Mouse (Mus musculus) limb, embryonic 12.5 days (tissue): ENCODE measurements around the gene Prima1. TPM values are rescaled to one million over a fixed set of nuclear protein-coding genes. Genes with fewer than 3 reads are reported as not detected.

Experiments used
- ATAC-seq: fragments of 200-750 bp; cut with Nextera tagmentation; 2 replicates; pipeline ENCODE4 v1.8.0; 2017; ENCODE audit warnings: low read depth, moderate TSS enrichment; ENCODE audit not compliant: insufficient number of reproducible peaks, insufficient read depth, low FRiP score, low TSS enrichment
- H3K27ac ChIP-seq: fragments of 300-500 bp; sonication (generic); 2 replicates; pipeline ENCODE4 v1.5.1; 2016; ENCODE audit warnings: mild to moderate bottlenecking, moderate library complexity
- H3K27me3 ChIP-seq: fragments of 300-500 bp; sonication (generic); 2 replicates; pipeline ENCODE4 v1.6.1; 2016; ENCODE audit warnings: mild to moderate bottlenecking, moderate library complexity
- H3K36me3 ChIP-seq: fragments of 300-500 bp; sonication (generic); 2 replicates; pipeline ENCODE4 v1.6.1; 2016; ENCODE audit warnings: mild to moderate bottlenecking, moderate library complexity
- H3K4me1 ChIP-seq: fragments of 300-500 bp; sonication (generic); replicated peaks from 2 replicates; pipeline ENCODE4 v1.6.1; 2016
- H3K4me2 ChIP-seq: fragments of 300-500 bp; sonication (generic); 2 replicates; pipeline ENCODE4 v1.6.1; 2016; ENCODE audit warnings: mild to moderate bottlenecking, moderate library complexity
- H3K4me3 ChIP-seq: fragments of 300-500 bp; sonication (generic); replicated peaks from 2 replicates; pipeline ENCODE4 v1.5.1; 2016; ENCODE audit warnings: mild to moderate bottlenecking
- H3K9ac ChIP-seq: fragments of 300-500 bp; sonication (generic); replicated peaks from 2 replicates; pipeline ENCODE4 v1.6.1; 2016; ENCODE audit warnings: mild to moderate bottlenecking, moderate library complexity
- H3K9me3 ChIP-seq: fragments of 300-500 bp; sonication (generic); 2 replicates; pipeline ENCODE4 v1.6.1; 2016; ENCODE audit warnings: mild to moderate bottlenecking, moderate library complexity
- WGBS: fragments of 180-500 bp; shearing (Covaris S2); methylation state at CpG from one replicate; pipeline ENCODE4 v1.1.7; 2016; 5-methylcytosine and 5-hydroxymethylcytosine counted together
- polyA plus RNA-seq: library from polyadenylated mRNA; unstranded; fragments of >200 nt; fragmentation: Nextera tagmentation; extraction: Ambion mirVana; gene quantifications from 2 replicates; pipeline ENCODE4 v1.2.1, GENCODE M21; 2016

The Prima1 gene
- polyA plus RNA-seq, 1 experiment from 2014 or later: not detected

- Histone ChIP-seq H3K36me3 (no peaks in the 10 kb centered on the region), H3K4me2 (no peak overlapping the region), H3K27me3 (peaks cover 7% of the 10 kb centered on the region; the same call in 1 of the 2 replicates), H3K9me3 (no peaks in the 10 kb centered on the region), H3K4me1 (no peaks in the 10 kb centered on the region), H3K9ac (no peak overlapping the region), H3K4me3 (no peak overlapping the region), H3K27ac (no peak overlapping the region)
- no peak for ATAC-seq
- 83% methylated on average over 12 of the region's 12 CpGs for WGBS
Measured at GRCm38 (mm10) chr12:103189771-103190170, 52.2 kb downstream of the Prima1 start.

- Histone ChIP-seq H3K9ac (no peak overlapping the region), H3K36me3 (no peaks in the 10 kb centered on the region), H3K27me3 (peaks cover 7% of the 10 kb centered on the region; the same call in 1 of the 2 replicates), H3K4me3 (no peak overlapping the region), H3K4me1 (no peaks in the 10 kb centered on the region), H3K4me2 (no peak overlapping the region), H3K9me3 (no peaks in the 10 kb centered on the region), H3K27ac (no peak overlapping the region)
- no peak for ATAC-seq
- WGBS: 55% methylated on average over 8 of the region's 8 CpGs
Measured at GRCm38 (mm10) chr12:103188223-103188622, 53.7 kb downstream of the Prima1 start.

DNA sequence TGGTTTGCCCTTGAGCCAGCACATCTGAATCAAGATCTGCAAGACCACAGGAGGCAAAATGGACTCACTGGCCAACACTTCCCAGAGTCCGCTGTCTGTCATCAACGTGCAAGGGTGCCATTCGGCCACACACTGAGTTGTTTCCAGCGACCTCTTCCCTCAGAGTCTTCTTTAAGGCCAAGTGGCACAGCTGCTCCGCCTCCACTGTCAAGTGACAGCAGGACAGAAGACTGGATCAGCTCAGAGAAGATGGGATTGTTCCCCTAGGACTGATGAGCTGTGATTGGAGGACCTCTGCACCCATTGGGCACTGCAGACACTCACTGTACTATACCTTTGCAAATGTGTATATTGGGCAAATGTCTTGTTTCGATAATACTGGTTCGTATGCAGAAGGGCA, 54.9 kb downstream of the Prima1 start:
- WGBS: 82% methylated on average over 7 of the region's 7 CpGs
- H3K27me3 ChIP-seq: no peaks in the 10 kb centered on the region
- no peak overlapping the region for H3K9ac ChIP-seq
- no peak overlapping the region for H3K4me2 ChIP-seq
- ATAC-seq: no peak
- no peaks in the 10 kb centered on the region for H3K4me1 ChIP-seq
- H3K4me3 ChIP-seq: no peak overlapping the region
- no peak overlapping the region for H3K27ac ChIP-seq
- no peaks in the 10 kb centered on the region for H3K9me3 ChIP-seq
- H3K36me3 ChIP-seq: no peaks in the 10 kb centered on the region

DNA sequence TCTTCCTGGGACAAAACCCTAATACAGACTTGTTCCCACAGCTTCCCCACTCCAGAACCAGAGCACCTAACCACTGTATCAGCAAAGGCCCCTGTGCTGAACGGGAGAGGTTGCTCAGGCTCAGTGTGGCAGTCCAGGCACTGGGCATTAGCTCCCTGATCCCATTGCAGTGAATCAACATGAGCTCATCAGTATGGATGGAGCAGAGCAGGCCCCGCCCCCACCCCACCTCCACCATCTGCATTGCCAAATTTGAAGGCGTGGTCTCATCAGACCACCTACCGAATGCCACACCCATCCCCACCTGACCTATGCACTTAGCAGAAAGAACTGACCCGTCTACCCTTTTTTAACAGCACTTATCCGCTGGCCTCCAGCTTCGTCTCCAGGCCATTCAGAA, 58.9 kb downstream of the Prima1 start:
- Histone ChIP-seq H3K4me3 (no peak overlapping the region), H3K9me3 (no peaks in the 10 kb centered on the region), H3K4me2 (no peak overlapping the region), H3K27ac (no peak overlapping the region), H3K36me3 (no peaks in the 10 kb centered on the region), H3K9ac (no peak overlapping the region), H3K27me3 (no peaks in the 10 kb centered on the region), H3K4me1 (no peaks in the 10 kb centered on the region)
- ATAC-seq: no peak
- 18% methylated on average over 7 of the region's 7 CpGs for WGBS

DNA sequence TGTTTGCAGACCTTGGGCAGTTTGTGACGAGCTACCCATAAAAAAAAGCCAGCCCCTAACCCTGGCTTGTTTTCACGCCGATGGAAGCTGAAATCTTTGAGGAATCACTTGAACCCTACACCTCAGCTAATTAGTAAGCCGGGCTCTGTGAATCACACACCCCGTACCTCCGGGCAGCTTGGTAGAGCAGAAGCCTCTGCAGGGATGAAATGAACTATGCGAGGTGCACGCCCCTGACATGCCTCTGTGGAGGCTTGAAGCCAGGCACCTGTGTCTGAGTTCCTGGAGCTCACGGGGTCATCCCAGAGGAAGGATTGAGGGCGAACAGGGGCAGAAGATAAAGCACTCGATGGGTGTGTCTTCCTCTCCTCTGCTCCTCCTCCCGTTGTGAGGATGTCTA, 73.1 kb downstream of the Prima1 start:
- Histone ChIP-seq H3K4me3 (no peak overlapping the region), H3K27me3 (0 out of 2 replicates have a peak, but pooled peaks cover 3% of the 10 kb centered on the region), H3K9me3 (no peaks in the 10 kb centered on the region), H3K4me1 (peaks cover 8% of the 10 kb centered on the region; the same call in 1 of the 2 replicates), H3K9ac (no peak overlapping the region), H3K4me2 (no peak overlapping the region), H3K36me3 (no peaks in the 10 kb centered on the region), H3K27ac (no peak overlapping the region)
- 61% methylated on average over 12 of the region's 12 CpGs for WGBS
- ATAC-seq: no peak

DNA sequence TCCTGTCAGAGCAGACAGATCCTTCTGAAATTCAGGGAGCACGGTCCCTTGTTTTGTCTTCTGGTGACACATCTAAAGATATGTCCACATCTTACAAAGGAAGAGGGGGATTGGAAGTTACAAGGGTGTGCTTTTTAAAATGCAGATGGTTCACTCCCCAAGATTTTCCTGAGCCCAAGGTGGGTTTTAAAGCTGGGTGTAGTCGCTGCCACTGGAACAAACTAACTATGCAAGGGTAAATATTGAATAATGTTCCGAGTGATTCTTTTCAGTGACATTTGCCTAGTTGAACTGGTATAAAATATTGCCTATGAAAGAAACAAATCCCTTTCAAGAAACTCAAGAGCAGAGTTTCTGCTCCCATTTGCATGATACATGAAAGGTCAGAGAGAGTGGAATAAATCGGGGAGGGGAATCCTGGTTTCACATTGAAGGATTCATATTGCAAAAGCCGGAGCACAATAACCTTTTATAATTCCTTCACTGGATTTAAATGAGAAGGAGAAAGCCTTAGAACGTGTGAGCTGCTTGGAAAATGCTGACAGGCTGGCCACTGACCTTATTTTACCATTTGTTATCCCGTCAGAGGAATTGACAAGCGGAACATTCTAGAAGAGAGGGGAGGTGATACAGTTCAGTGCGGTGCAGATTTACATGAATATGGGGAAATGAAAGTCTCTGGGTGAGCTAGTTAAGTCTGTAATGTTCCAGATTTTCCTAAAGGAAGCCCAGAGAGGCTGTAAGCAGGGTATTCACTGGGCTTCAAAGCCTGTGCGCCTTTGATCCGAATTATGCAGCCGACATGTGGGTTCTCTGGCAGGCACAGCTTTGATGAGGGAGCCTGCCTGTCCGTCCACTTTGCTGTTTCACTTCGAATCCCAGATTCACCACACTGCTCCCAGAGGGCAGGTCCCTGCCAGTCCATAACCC, 77.6 kb downstream of the Prima1 start:
- 0 out of 2 replicates have a peak, but pooled peaks cover 3% of the 10 kb centered on the region for H3K27me3 ChIP-seq
- no peaks in the 10 kb centered on the region for H3K9me3 ChIP-seq
- no peak overlapping the region for H3K9ac ChIP-seq
- no peaks in the 10 kb centered on the region for H3K36me3 ChIP-seq
- peaks cover 8% of the 10 kb centered on the region; the same call in 1 of the 2 replicates for H3K4me1 ChIP-seq
- no peak for ATAC-seq
- H3K4me3 ChIP-seq: no peak overlapping the region
- H3K27ac ChIP-seq: no peak overlapping the region
- H3K4me2 ChIP-seq: no peak overlapping the region
- 51% methylated on average over 14 of the region's 14 CpGs for WGBS

GRCm38 (mm10) chr12:103163596-103163995, 78.4 kb downstream of the Prima1 start:
- peaks cover 8% of the 10 kb centered on the region; the same call in 1 of the 2 replicates for H3K4me1 ChIP-seq
- H3K9me3 ChIP-seq: no peaks in the 10 kb centered on the region
- ATAC-seq: no peak
- H3K9ac ChIP-seq: no peak overlapping the region
- H3K27me3 ChIP-seq: peaks cover 4% of the 10 kb centered on the region; the same call in 1 of the 2 replicates
- 83% methylated on average over 10 of the region's 10 CpGs for WGBS
- H3K4me3 ChIP-seq: no peak overlapping the region
- no peaks in the 10 kb centered on the region for H3K36me3 ChIP-seq
- H3K27ac ChIP-seq: no peak overlapping the region
- H3K4me2 ChIP-seq: no peak overlapping the region

GRCm38 (mm10) chr12:103160721-103161120, 81.2 kb downstream of the Prima1 start:
- 75% methylated on average over 4 of the region's 4 CpGs for WGBS
- no peak for ATAC-seq
- Histone ChIP-seq H3K36me3 (no peaks in the 10 kb centered on the region), H3K4me1 (peaks cover 8% of the 10 kb centered on the region; the same call in 1 of the 2 replicates), H3K4me3 (no peak overlapping the region), H3K9ac (no peak overlapping the region), H3K27ac (no peak overlapping the region), H3K4me2 (no peak overlapping the region), H3K27me3 (peaks cover 9% of the 10 kb centered on the region; the same call in 1 of the 2 replicates), H3K9me3 (no peaks in the 10 kb centered on the region)

- no peak for ATAC-seq
- Histone ChIP-seq H3K36me3 (no peaks in the 10 kb centered on the region), H3K27me3 (peaks cover 9% of the 10 kb centered on the region; the same call in 1 of the 2 replicates), H3K27ac (no peak overlapping the region), H3K9me3 (no peaks in the 10 kb centered on the region), H3K4me2 (no peak overlapping the region), H3K9ac (no peak overlapping the region), H3K4me3 (no peak overlapping the region), H3K4me1 (no peaks in the 10 kb centered on the region)
- WGBS: 68% methylated on average over 8 of the region's 8 CpGs
Measured at GRCm38 (mm10) chr12:103159016-103159415, 82.9 kb downstream of the Prima1 start.

- Histone ChIP-seq H3K27me3 (peaks cover 9% of the 10 kb centered on the region; the same call in 1 of the 2 replicates), H3K27ac (no peak overlapping the region), H3K4me2 (no peak overlapping the region), H3K9ac (no peak overlapping the region), H3K4me1 (no peaks in the 10 kb centered on the region), H3K4me3 (no peak overlapping the region), H3K9me3 (no peaks in the 10 kb centered on the region), H3K36me3 (no peaks in the 10 kb centered on the region)
- ATAC-seq: no peak; the same call in 1 of the 2 replicates
- WGBS: 62% methylated on average over 18 of the region's 18 CpGs
Measured at GRCm38 (mm10) chr12:103157129-103157910, 84.6 kb downstream of the Prima1 start.

- H3K9me3 ChIP-seq: no peaks in the 10 kb centered on the region
- H3K27me3 ChIP-seq: peaks cover 9% of the 10 kb centered on the region; the same call in 1 of the 2 replicates
- no peak for ATAC-seq
- no peak overlapping the region for H3K9ac ChIP-seq
- 75% methylated on average over 3 of the region's 3 CpGs for WGBS
- no peak overlapping the region for H3K4me3 ChIP-seq
- H3K27ac ChIP-seq: no peak overlapping the region
- H3K4me1 ChIP-seq: no peaks in the 10 kb centered on the region
- H3K4me2 ChIP-seq: no peak overlapping the region
- no peaks in the 10 kb centered on the region for H3K36me3 ChIP-seq
Measured at GRCm38 (mm10) chr12:103155406-103155805, 86.5 kb downstream of the Prima1 start.
